Mouse (Mus musculus) myocyte (in vitro differentiated cells): ENCODE measurements around the gene Cdh20.

Source experiments
- POLR2A ChIP-seq: IDR thresholded peaks from one replicate; pipeline ENCODE4 v1.6.1; 2011; ENCODE audit warnings: low read depth, mild to moderate bottlenecking, control low read depth, moderate library complexity; ENCODE audit not compliant: insufficient read length
- TCF12 ChIP-seq: IDR thresholded peaks from one replicate; pipeline ENCODE4 v1.6.1; 2011; ENCODE audit warnings: mild to moderate bottlenecking, control low read depth; ENCODE audit not compliant: poor library complexity, insufficient read depth, severe bottlenecking

GRCm38 (mm10) chr1:104994612-104994986 lies 226.3 kb downstream of the Cdh20 start:
- TF ChIP-seq POLR2A (no peak), TCF12 (no peak)
